Mouse (Mus musculus) heart, embryonic 14.5 days (tissue): ENCODE results near the gene Slc2a2. TPM values are rescaled to one million over a fixed set of nuclear protein-coding genes. Genes with fewer than 3 reads are reported as not detected.

Source experiments
- ATAC-seq: fragments of 200-750 bp; cut with Nextera tagmentation; 2 replicates; pipeline ENCODE4 v1.8.0; 2017; ENCODE audit warnings: low read depth, moderate TSS enrichment; ENCODE audit not compliant: insufficient number of reproducible peaks, insufficient read depth, low FRiP score
- H3K27ac ChIP-seq, 2 experiments: fragments of 200-500 bp in 1 of 2; fragments of 300-500 bp in 1 of 2; sonication (generic) in 1 of 2; replicated peaks in 1 of 2; 2 replicates each; pipeline ENCODE4 v1.5.1; 2012 to 2014; ENCODE audit warnings: low read depth in 2 of 2, low read length in 2 of 2, control low read depth in 1 of 2, mild to moderate bottlenecking in 1 of 2, mixed read lengths in 1 of 2; ENCODE audit not compliant: control insufficient read depth in 1 of 2, insufficient read depth in 1 of 2
- H3K27me3 ChIP-seq: fragments of 300-500 bp; sonication (generic); 2 replicates; pipeline ENCODE4 v1.6.1; 2014; ENCODE audit warnings: mild to moderate bottlenecking, low read length, control low read depth; ENCODE audit not compliant: control insufficient read depth, insufficient read depth
- H3K36me3 ChIP-seq: fragments of 300-500 bp; sonication (generic); 2 replicates; pipeline ENCODE4 v1.6.1; 2014; ENCODE audit warnings: mild to moderate bottlenecking, control low read depth, low read length, mixed read lengths; ENCODE audit not compliant: control insufficient read depth, insufficient read depth
- H3K4me1 ChIP-seq, 2 experiments: fragments of 200-500 bp in 1 of 2; fragments of 300-500 bp in 1 of 2; sonication (generic) in 1 of 2; 2 replicates each; pipeline ENCODE4 v1.6.1; 2012 to 2014; ENCODE audit warnings: low read length in 2 of 2, control low read depth in 1 of 2, mixed read lengths in 1 of 2; ENCODE audit not compliant: control insufficient read depth in 2 of 2, insufficient read depth in 2 of 2
- H3K4me2 ChIP-seq: fragments of 300-500 bp; sonication (generic); 2 replicates; pipeline ENCODE4 v1.6.1; 2014; ENCODE audit warnings: mild to moderate bottlenecking, low read length
- H3K4me3 ChIP-seq, 2 experiments: fragments of 200-500 bp in 1 of 2; fragments of 300-500 bp in 1 of 2; sonication (generic) in 1 of 2; 2 replicates each; pipeline ENCODE4 v1.5.1; 2012 to 2014; ENCODE audit warnings: low read length in 2 of 2, mild to moderate bottlenecking in 2 of 2, control low read depth in 1 of 2, low read depth in 1 of 2, moderate library complexity in 1 of 2; ENCODE audit not compliant: control insufficient read depth in 1 of 2, insufficient read depth in 1 of 2
- H3K9ac ChIP-seq: fragments of 300-500 bp; sonication (generic); 2 replicates; pipeline ENCODE4 v1.6.1; 2014; ENCODE audit warnings: mild to moderate bottlenecking, low read length
- H3K9me3 ChIP-seq: fragments of 300-500 bp; sonication (generic); 2 replicates; pipeline ENCODE4 v1.6.1; 2016; ENCODE audit warnings: low read length, control low read depth; ENCODE audit not compliant: control insufficient read depth
- WGBS: fragments of 180-500 bp; shearing (Covaris S2); extraction: QIAGEN DNeasy Blood & Tissue Kit; methylation state at CpG from one replicate; pipeline ENCODE4 v1.1.7; 2014; 5-methylcytosine and 5-hydroxymethylcytosine counted together
- polyA plus RNA-seq: library from polyadenylated mRNA; unstranded; fragments of >200 nt; fragmentation: Nextera tagmentation; extraction: Ambion mirVana; gene quantifications from 2 replicates; pipeline ENCODE4 v1.2.1, GENCODE M21; 2014

The Slc2a2 gene
- polyA plus RNA-seq, 1 experiment from 2014 or later = not detected

DNA sequence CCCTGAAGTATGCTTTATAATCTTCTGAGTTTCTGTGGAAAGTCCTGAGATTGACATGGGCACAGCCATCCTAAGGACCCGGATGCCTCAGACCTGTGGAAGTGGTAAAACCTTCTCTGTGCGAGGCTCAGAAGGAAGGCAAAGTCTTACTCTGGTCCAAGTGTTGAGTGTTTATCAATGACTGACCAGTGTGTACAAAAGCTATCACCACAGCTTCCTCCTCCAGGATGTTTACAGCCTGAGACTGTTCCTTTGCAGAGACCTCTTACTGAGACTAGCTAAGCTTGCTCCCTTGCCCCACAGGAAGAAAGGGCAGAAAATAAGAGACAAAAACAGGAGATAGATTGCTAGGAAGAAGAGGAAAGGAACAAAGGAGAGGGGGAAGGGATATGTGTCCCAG, 12.2 kb upstream of the Slc2a2 start:
- Histone ChIP-seq H3K27ac (no peak overlapping the region), H3K4me1 (peaks cover 6% of the 10 kb centered on the region in 2 experiments; a peak in 2 of 4 replicates), H3K4me3 (no peak overlapping the region), H3K27me3 (no peaks in the 10 kb centered on the region), H3K9me3 (no peaks in the 10 kb centered on the region), H3K36me3 (no peaks in the 10 kb centered on the region), H3K4me2 (no peak overlapping the region), H3K9ac (no peak overlapping the region)
- ATAC-seq = no peak
- WGBS = 43% methylated on average over 2 of the region's 2 CpGs

- H3K4me2 ChIP-seq = no peak overlapping the region
- H3K27me3 ChIP-seq = no peaks in the 10 kb centered on the region
- H3K4me1 ChIP-seq = no peaks in the 10 kb centered on the region
- ATAC-seq = no peak
- no peaks in the 10 kb centered on the region for H3K36me3 ChIP-seq
- no peaks in the 10 kb centered on the region for H3K9me3 ChIP-seq
- H3K4me3 ChIP-seq = no peak overlapping the region
- H3K27ac ChIP-seq = no peak overlapping the region
- no peak overlapping the region for H3K9ac ChIP-seq
- WGBS = 87% methylated on average over 5 of the region's 5 CpGs
Observed at GRCm38 (mm10) chr3:28694811-28695210, 2.9 kb upstream of the Slc2a2 start.

DNA sequence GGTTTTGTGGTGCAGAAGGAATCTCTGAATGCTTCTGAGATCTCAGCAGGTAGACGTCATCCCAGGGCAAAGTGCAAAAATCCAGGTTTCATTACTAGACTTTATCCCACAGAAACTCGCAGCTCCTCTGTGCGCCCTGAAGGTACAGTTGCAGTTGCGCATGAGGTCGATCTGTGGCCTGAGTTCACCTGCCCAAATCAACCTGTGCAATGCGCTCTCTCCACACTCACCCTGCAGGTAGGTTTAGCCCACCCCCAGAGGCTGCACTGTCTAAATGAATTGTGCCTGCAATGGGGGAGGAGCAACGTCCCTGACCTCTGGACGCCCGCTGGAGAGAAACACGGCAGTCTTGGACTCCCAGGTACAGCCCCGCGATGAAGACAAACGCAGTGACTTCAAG, 2.1 kb upstream of the Slc2a2 start:
- Histone ChIP-seq H3K36me3 (no peaks in the 10 kb centered on the region), H3K9ac (no peak overlapping the region), H3K27ac (no peak overlapping the region), H3K27me3 (no peaks in the 10 kb centered on the region), H3K4me3 (no peak overlapping the region), H3K9me3 (no peaks in the 10 kb centered on the region), H3K4me2 (no peak overlapping the region), H3K4me1 (no peaks in the 10 kb centered on the region)
- 79% methylated on average over 13 of the region's 13 CpGs for WGBS
- ATAC-seq = no peak

- Histone ChIP-seq H3K27me3 (no peaks in the 10 kb centered on the region), H3K9me3 (no peaks in the 10 kb centered on the region), H3K27ac (no peak overlapping the region), H3K4me2 (no peak overlapping the region), H3K4me3 (no peak overlapping the region), H3K9ac (no peak overlapping the region), H3K36me3 (no peaks in the 10 kb centered on the region), H3K4me1 (no peaks in the 10 kb centered on the region)
- 73% methylated on average over 10 of the region's 10 CpGs for whole genome bisulfite sequencing
- 0 out of 2 replicates have a peak, but pooled peaks have one; percentile 21 for ATAC-seq
Observed at GRCm38 (mm10) chr3:28696162-28696561, 1.5 kb upstream of the Slc2a2 start.

DNA sequence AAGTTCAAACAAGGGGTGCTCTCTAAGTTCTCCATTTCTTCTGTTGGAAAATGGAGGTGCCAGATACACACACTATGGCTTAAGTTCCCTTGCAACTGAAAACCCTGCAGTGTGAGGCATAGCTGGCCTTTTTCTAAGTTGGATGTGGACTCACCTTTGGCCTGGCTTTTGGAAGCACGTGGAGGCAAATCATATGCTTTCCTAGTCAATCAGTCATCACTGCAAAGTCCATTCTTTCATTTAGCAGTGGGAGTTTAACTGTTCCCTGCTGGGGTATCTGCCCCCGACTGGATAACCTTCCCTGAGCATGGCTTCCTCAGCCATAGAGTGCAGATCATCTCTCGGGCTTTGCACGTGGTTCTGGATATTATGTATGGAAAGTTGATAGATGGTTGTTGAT, 1.9 kb downstream of the Slc2a2 start:
- Histone ChIP-seq H3K27ac (no peak overlapping the region), H3K27me3 (no peaks in the 10 kb centered on the region), H3K4me1 (no peaks in the 10 kb centered on the region), H3K36me3 (no peaks in the 10 kb centered on the region), H3K9ac (no peak overlapping the region), H3K9me3 (no peaks in the 10 kb centered on the region), H3K4me3 (no peak overlapping the region), H3K4me2 (no peak overlapping the region)
- no peak for ATAC-seq
- WGBS = 70% methylated on average over 4 of the region's 4 CpGs

GRCm38 (mm10) chr3:28705522-28706137, 7.9 kb downstream of the Slc2a2 start:
- no peak for ATAC-seq
- no peak overlapping the region for H3K9ac ChIP-seq
- no peaks in the 10 kb centered on the region for H3K9me3 ChIP-seq
- H3K27me3 ChIP-seq = no peaks in the 10 kb centered on the region
- WGBS = 59% methylated on average over 10 of the region's 10 CpGs
- no peak overlapping the region for H3K27ac ChIP-seq
- H3K4me1 ChIP-seq = no peaks in the 10 kb centered on the region
- no peak overlapping the region for H3K4me3 ChIP-seq
- H3K36me3 ChIP-seq = no peaks in the 10 kb centered on the region
- peak overlapping the region; percentile 21; the same call in 1 of the 2 replicates for H3K4me2 ChIP-seq

- ATAC-seq = no peak
- no peaks in the 10 kb centered on the region for H3K27me3 ChIP-seq
- no peak overlapping the region for H3K4me3 ChIP-seq
- H3K9ac ChIP-seq = no peak overlapping the region
- H3K4me1 ChIP-seq = no peaks in the 10 kb centered on the region
- no peak overlapping the region for H3K4me2 ChIP-seq
- H3K36me3 ChIP-seq = no peaks in the 10 kb centered on the region
- 71% methylated on average over 4 of the region's 4 CpGs for WGBS
- H3K27ac ChIP-seq = no peak overlapping the region
- H3K9me3 ChIP-seq = no peaks in the 10 kb centered on the region
Observed at GRCm38 (mm10) chr3:28706736-28707135, 9.0 kb downstream of the Slc2a2 start.

DNA sequence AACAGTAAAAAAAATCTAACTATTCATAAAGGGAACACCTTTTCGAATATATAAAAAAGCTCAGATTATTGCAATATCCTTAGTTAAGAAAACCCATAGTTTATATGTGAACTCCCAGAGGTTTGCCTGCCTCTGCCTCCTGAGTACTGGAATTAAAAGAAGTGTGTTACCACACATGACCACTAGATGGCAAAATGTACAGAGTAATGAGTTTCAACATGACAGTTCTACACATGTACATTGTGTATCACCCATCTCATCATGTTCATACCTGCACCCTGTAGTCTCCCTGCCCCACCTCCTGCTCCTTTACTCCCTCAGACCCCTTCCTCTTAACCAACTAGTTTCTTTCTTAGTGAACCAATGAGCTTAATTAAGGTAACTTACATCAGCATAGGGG, 12.0 kb downstream of the Slc2a2 start:
- ATAC-seq = no peak
- no peak overlapping the region for H3K27ac ChIP-seq
- no peak overlapping the region for H3K9ac ChIP-seq
- H3K4me1 ChIP-seq = no peaks in the 10 kb centered on the region
- no peak overlapping the region for H3K4me3 ChIP-seq
- no peaks in the 10 kb centered on the region for H3K27me3 ChIP-seq
- H3K9me3 ChIP-seq = no peaks in the 10 kb centered on the region
- no peaks in the 10 kb centered on the region for H3K36me3 ChIP-seq
- WGBS = 54% methylated on average over 1 of the region's 1 CpGs
- H3K4me2 ChIP-seq = no peak overlapping the region
